8 mouse cellular contexts compared by ENCODE assay signal in the genomic region with DNA sequence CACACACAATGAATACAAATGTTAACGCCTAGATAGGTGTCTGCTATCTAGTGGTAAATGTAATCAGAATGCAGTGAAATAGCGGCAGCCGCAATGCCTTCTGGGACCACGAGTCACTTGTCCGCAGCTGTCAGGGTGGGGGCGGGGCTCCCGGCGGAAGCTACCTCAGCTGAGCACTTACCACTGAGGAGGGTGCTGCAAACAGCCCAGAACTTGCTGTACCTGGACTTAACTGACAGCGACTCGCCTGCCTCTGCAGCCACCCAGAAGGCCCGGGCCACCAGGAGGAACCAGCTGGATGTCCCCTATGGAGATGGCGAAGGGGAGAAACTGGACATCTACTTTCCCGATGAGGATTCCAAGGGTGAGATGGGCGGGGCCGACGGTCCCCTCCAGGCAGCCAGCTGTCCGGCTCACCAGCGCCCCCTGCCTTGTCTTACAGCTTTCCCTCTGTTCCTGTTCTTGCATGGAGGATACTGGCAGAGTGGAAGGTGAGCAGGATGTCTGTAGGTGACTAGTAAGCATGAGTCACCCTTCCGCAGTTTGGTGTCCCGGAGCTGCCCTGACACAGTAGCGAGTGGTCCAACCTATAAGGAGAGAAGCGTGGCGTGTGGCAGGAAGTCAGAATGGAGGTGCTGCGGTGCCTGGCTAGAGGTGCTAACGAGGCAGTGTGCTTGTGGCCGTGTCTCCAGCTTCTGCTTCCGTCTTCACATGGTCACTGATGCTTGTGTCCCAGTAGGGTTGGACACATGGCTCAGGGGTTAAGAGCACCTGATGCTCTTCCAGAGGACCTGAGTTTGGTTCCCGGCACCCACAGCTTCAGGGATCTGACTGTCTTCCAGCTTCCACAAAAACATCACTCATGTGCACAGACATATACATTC. TPM values are rescaled to one million over a fixed set of nuclear protein-coding genes. Genes with fewer than 3 reads are reported as not detected.
A peak's percentile ranks its signal among the peaks of the same experiment; 100 is the strongest.
DNase-seq lines count a peak whose midpoint lies in the region; ATAC-seq lines count a peak whose summit lies in the region.

No protein-coding gene starts in this region.

- peak; percentile 71 for ATAC-seq in forebrain, embryonic 15.5 days (replicated peaks)

- peak overlapping the region; percentile 50 for H3K4me2 ChIP-seq in forebrain, embryonic 15.5 days (replicated peaks)

- H3K9ac ChIP-seq in forebrain, embryonic 15.5 days (replicated peaks) = peak overlapping the region; percentile 31; the same call in 1 of the 2 replicates

- peak overlapping the region; percentile 42; the same call in 1 of the 2 replicates for H3K27ac ChIP-seq in forebrain, embryonic 15.5 days (replicated peaks)

- no peaks in the 10 kb centered on the region for H3K36me3 ChIP-seq in forebrain, embryonic 15.5 days

- H3K4me3 ChIP-seq in forebrain, embryonic 15.5 days = peak overlapping the region; percentile 39

- WGBS in forebrain, embryonic 15.5 days = 17% methylated on average over 28 of the region's 28 CpGs

- no peaks in the 10 kb centered on the region for H3K27me3 ChIP-seq in forebrain, embryonic 15.5 days

- intact Hi-C loops in heart, postnatal 36 days (cut with DNase I) = no loop called here

- peaks cover 23% of the 10 kb centered on the region for H3K4me1 ChIP-seq in forebrain, embryonic 15.5 days

- no peaks in the 10 kb centered on the region for H3K9me3 ChIP-seq in forebrain, embryonic 15.5 days

- peak; percentile 79 for DNase-seq in MEL-GATA-1-ER (ENCODE audit: extremely low read depth, low read depth)
- peak; percentile 94 for DNase-seq in c-Kit-positive CD71-positive TER-119-positive erythroid progenitor cells, embryonic 14.5 days (ENCODE audit: low spot score)
- DNase-seq in heart, postnatal 36 days = peak; percentile 75 to 80
- DNase-seq in layer of hippocampus, adult 9-11 months = peak; percentile 65
- DNase-seq in lung, postnatal 14 days = peak; percentile 86
- DNase-seq in retina, postnatal 1 day = peak; percentile 87
- DNase-seq in urinary bladder, postnatal 14 days (ENCODE audit: low spot score) = peak; percentile 78

RNA-seq across cellular contexts. Expression of a gene that starts 6.4 kb away (rescaled TPM):
- polyA plus RNA-seq in forebrain, embryonic 15.5 days (2015; fragmentation: Nextera tagmentation; extraction: Ambion mirVana) = 45.9 and 52.1 TPM in 2 replicates
- total RNA-seq in heart, postnatal 36 days (2021) = 1 to 10 TPM; 2.0 to 3.0 TPM

RNA-seq across cellular contexts. Expression of a gene that starts 6.6 kb away (rescaled TPM):
- 5.3 and 6.4 TPM in 2 replicates for polyA plus RNA-seq in forebrain, embryonic 15.5 days (2015; fragmentation: Nextera tagmentation; extraction: Ambion mirVana)
- total RNA-seq in heart, postnatal 36 days (2021) = 1 to 10 TPM; 3.1 TPM

RNA-seq across cellular contexts. Expression of a gene that starts 16.7 kb away (rescaled TPM):
- 97.5 and 106 TPM in 2 replicates for polyA plus RNA-seq in forebrain, embryonic 15.5 days (2015; fragmentation: Nextera tagmentation; extraction: Ambion mirVana)
- 1 to 10 TPM in 1 of 2 experiments, under 1 TPM in 1; 0.80 to 1.1 TPM for total RNA-seq in heart, postnatal 36 days (2021)

RNA-seq across cellular contexts. Expression of a gene that starts 22.9 kb away (rescaled TPM):
- polyA plus RNA-seq in forebrain, embryonic 15.5 days (2015; fragmentation: Nextera tagmentation; extraction: Ambion mirVana) = 0.72 and 0.79 TPM in 2 replicates
- 1 to 10 TPM in 1 of 2 experiments, not detected in 1; 1.1 TPM for total RNA-seq in heart, postnatal 36 days (2021)

RNA-seq across cellular contexts. Expression of a gene that starts 22.9 kb away (rescaled TPM):
- 12.3 and 12.6 TPM in 2 replicates for polyA plus RNA-seq in forebrain, embryonic 15.5 days (2015; fragmentation: Nextera tagmentation; extraction: Ambion mirVana)
- total RNA-seq in heart, postnatal 36 days (2021) = 100 to 1,000 TPM; 109 to 119 TPM

Comparison
In these comparisons a context has a peak if more than half of its experiments do, and no peak if none do; other contexts are left out.
1. Peak in every context shown above with its lines: DNase-seq, ATAC-seq, H3K4me3 ChIP-seq and H3K27ac ChIP-seq.